Mouse (Mus musculus): ENCODE measurements at regions not wholly inside any gene's neighbourhood (a gene's known extent, or its start where the extent isn't known, plus 50 kb on each side); places are given as distances from the start of the nearest gene placed in this dataset.

DNA sequence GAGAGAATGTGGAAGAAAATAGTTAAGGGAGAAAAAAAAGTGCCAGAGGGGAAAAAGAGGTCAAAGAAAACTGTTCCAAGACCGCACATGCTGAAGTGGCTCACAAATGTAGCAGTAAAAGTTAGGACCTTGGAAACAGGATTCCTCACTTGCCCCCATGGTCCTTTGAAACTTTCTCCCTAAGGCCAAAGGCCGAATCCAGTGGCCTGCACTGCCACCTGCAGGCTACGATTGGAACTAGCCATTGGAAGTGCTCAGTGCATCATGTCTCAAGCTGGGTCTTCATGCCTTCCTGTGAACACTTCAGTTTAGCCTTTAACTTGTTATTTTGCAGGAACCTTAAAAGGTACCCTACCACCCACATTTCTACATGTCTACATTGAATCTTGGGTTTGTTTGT, 56.3 kb upstream of the Mctp2 start:
- no peak overlapping the region for H3K4me2 ChIP-seq (ENCODE audit: low read length)

DNA sequence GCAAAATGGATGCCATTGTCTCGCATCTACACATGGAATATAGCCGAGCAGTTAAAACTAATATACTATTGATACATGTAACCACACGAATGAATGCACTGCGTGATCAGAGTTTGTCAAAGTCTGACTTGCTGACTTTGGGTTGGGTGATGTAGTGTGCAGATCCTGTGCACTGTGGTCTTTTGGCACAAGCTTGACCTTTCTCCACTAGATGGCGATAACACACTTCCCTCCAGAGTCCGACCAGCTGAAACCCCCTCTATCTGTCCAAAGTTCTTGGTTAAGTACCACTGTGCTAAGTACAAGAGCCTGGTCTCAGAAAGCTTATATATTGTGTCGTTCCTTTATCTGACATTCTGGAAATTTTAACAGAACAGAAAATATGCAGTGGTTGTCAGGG, 84.9 kb upstream of the Mctp2 start:
- no peak overlapping the region for H3K27ac ChIP-seq (ENCODE audit: low read length)
- ATAC-seq = 0 out of 2 replicates have a peak, but pooled peaks have one; percentile 26
- no peaks in the 10 kb centered on the region for H3K4me1 ChIP-seq (replicated peaks; ENCODE audit: control insufficient read depth, insufficient read depth, low read length)
- no peak overlapping the region for H3K4me2 ChIP-seq (ENCODE audit: low read length)
- WGBS = 38% methylated on average over 7 of the region's 7 CpGs
- no peaks in the 10 kb centered on the region for H3K27me3 ChIP-seq (replicated peaks; ENCODE audit: control insufficient read depth, insufficient read depth, low read length)
- no peak overlapping the region for H3K4me3 ChIP-seq (replicated peaks; ENCODE audit: low read length)
- no peaks in the 10 kb centered on the region for H3K9me3 ChIP-seq (ENCODE audit: control insufficient read depth, low read length)
- no peak overlapping the region for H3K9ac ChIP-seq (replicated peaks; ENCODE audit: low read depth, low read length)
- no peaks in the 10 kb centered on the region for H3K36me3 ChIP-seq (ENCODE audit: control insufficient read depth, insufficient read depth)

More for the DNA sequence above, 56.3 kb upstream of the Mctp2 start:
- H3K4me3 ChIP-seq (replicated peaks; ENCODE audit: low read length) = no peak overlapping the region
- no peak for ATAC-seq
- H3K36me3 ChIP-seq (ENCODE audit: control insufficient read depth, insufficient read depth) = no peaks in the 10 kb centered on the region
- H3K9ac ChIP-seq (replicated peaks; ENCODE audit: low read depth, low read length) = no peak overlapping the region
- no peak overlapping the region for H3K27ac ChIP-seq (ENCODE audit: low read length)
- 14% methylated on average over 3 of the region's 3 CpGs for WGBS
- no peaks in the 10 kb centered on the region for H3K4me1 ChIP-seq (replicated peaks; ENCODE audit: control insufficient read depth, insufficient read depth, low read length)
- H3K27me3 ChIP-seq (replicated peaks; ENCODE audit: control insufficient read depth, insufficient read depth, low read length) = no peaks in the 10 kb centered on the region
- no peaks in the 10 kb centered on the region for H3K9me3 ChIP-seq (ENCODE audit: control insufficient read depth, low read length)

- no peaks in the 10 kb centered on the region for H3K27me3 ChIP-seq (replicated peaks; ENCODE audit: control insufficient read depth, insufficient read depth, low read length)
- no peak overlapping the region for H3K4me3 ChIP-seq (replicated peaks; ENCODE audit: low read length)
- peak; percentile 57 for ATAC-seq
- H3K4me2 ChIP-seq (ENCODE audit: low read length) = no peak overlapping the region
- H3K36me3 ChIP-seq (ENCODE audit: control insufficient read depth, insufficient read depth) = no peaks in the 10 kb centered on the region
- no peaks in the 10 kb centered on the region for H3K4me1 ChIP-seq (replicated peaks; ENCODE audit: control insufficient read depth, insufficient read depth, low read length)
- no peaks in the 10 kb centered on the region for H3K9me3 ChIP-seq (ENCODE audit: control insufficient read depth, low read length)
- no peak overlapping the region for H3K27ac ChIP-seq (ENCODE audit: low read length)
- H3K9ac ChIP-seq (replicated peaks; ENCODE audit: low read depth, low read length) = no peak overlapping the region
Measured at GRCm38 (mm10) chr7:72400056-72400455, 93.6 kb upstream of the Mctp2 start.

- H3K27ac ChIP-seq (ENCODE audit: low read length) = no peak overlapping the region
- no peaks in the 10 kb centered on the region for H3K36me3 ChIP-seq (ENCODE audit: control insufficient read depth, insufficient read depth)
- no peaks in the 10 kb centered on the region for H3K27me3 ChIP-seq (replicated peaks; ENCODE audit: control insufficient read depth, insufficient read depth, low read length)
- H3K9ac ChIP-seq (replicated peaks; ENCODE audit: low read depth, low read length) = no peak overlapping the region
- no peak for ATAC-seq
- H3K4me2 ChIP-seq (ENCODE audit: low read length) = no peak overlapping the region
- no peaks in the 10 kb centered on the region for H3K9me3 ChIP-seq (ENCODE audit: control insufficient read depth, low read length)
- no peaks in the 10 kb centered on the region for H3K4me1 ChIP-seq (replicated peaks; ENCODE audit: control insufficient read depth, insufficient read depth, low read length)
- WGBS = 87% methylated on average over 3 of the region's 3 CpGs
- no peak overlapping the region for H3K4me3 ChIP-seq (replicated peaks; ENCODE audit: low read length)
Measured at GRCm38 (mm10) chr7:72406131-72406530, 99.7 kb upstream of the Mctp2 start.

DNA sequence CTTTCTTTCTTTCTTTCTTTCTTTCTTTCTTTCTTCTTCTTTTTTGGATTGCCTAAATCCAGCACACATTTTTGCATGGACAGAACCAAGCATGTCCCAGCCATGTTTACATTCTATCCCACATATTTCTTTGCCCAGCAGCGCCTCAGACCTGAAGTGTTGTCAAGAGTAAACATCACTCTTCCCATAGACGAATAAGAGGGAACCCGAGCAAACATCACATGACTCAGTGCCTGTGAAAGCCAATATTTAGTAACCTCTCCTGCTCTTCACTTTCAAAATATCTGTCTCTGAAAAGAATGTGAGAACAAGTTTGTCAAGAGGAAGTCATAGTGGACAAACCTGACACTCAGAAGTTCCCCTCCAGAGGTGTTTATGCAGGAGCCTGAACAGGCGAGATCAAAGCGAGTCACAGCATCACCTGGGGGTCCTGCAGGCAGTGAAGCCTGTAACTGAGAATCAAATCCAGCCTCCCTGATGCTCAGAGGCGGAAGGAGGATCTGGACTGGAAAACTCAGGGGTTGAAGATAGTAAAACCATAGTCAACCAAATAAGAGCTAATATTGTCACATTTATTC, 102.1 kb upstream of the Mctp2 start:
- no peak overlapping the region for H3K4me2 ChIP-seq (ENCODE audit: low read length)
- no peaks in the 10 kb centered on the region for H3K36me3 ChIP-seq (ENCODE audit: control insufficient read depth, insufficient read depth)
- 82% methylated on average over 6 of the region's 6 CpGs for WGBS
- H3K27me3 ChIP-seq (replicated peaks; ENCODE audit: control insufficient read depth, insufficient read depth, low read length) = no peaks in the 10 kb centered on the region
- no peak overlapping the region for H3K4me3 ChIP-seq (replicated peaks; ENCODE audit: low read length)
- no peak overlapping the region for H3K9ac ChIP-seq (replicated peaks; ENCODE audit: low read depth, low read length)
- H3K9me3 ChIP-seq (ENCODE audit: control insufficient read depth, low read length) = no peaks in the 10 kb centered on the region
- no peak for ATAC-seq
- no peak overlapping the region for H3K27ac ChIP-seq (ENCODE audit: low read length)
- no peaks in the 10 kb centered on the region for H3K4me1 ChIP-seq (replicated peaks; ENCODE audit: control insufficient read depth, insufficient read depth, low read length)

- no peaks in the 10 kb centered on the region for H3K36me3 ChIP-seq (ENCODE audit: control insufficient read depth, insufficient read depth)
- 0 out of 2 replicates have a peak, but pooled peaks cover 2% of the 10 kb centered on the region for H3K4me1 ChIP-seq (replicated peaks; ENCODE audit: control insufficient read depth, insufficient read depth, low read length)
- H3K9me3 ChIP-seq (ENCODE audit: control insufficient read depth, low read length) = no peaks in the 10 kb centered on the region
- ATAC-seq = peak; percentile 70
- H3K4me2 ChIP-seq (ENCODE audit: low read length) = no peak overlapping the region
- no peak overlapping the region for H3K27ac ChIP-seq (ENCODE audit: low read length)
- H3K9ac ChIP-seq (replicated peaks; ENCODE audit: low read depth, low read length) = no peak overlapping the region
- no peaks in the 10 kb centered on the region for H3K27me3 ChIP-seq (replicated peaks; ENCODE audit: control insufficient read depth, insufficient read depth, low read length)
- H3K4me3 ChIP-seq (replicated peaks; ENCODE audit: low read length) = no peak overlapping the region
- whole genome bisulfite sequencing = 48% methylated on average over 2 of the region's 2 CpGs
Measured at GRCm38 (mm10) chr7:72438552-72438951, 132.1 kb upstream of the Mctp2 start.

GRCm38 (mm10) chr7:72442001-72442400, 135.6 kb upstream of the Mctp2 start:
- no peak overlapping the region for H3K4me3 ChIP-seq (replicated peaks; ENCODE audit: low read length)
- ATAC-seq = no peak
- no peaks in the 10 kb centered on the region for H3K9me3 ChIP-seq (ENCODE audit: control insufficient read depth, low read length)
- no peaks in the 10 kb centered on the region for H3K36me3 ChIP-seq (ENCODE audit: control insufficient read depth, insufficient read depth)
- WGBS = 68% methylated on average over 5 of the region's 5 CpGs
- no peak overlapping the region for H3K9ac ChIP-seq (replicated peaks; ENCODE audit: low read depth, low read length)
- H3K27ac ChIP-seq (ENCODE audit: low read length) = no peak overlapping the region
- no peaks in the 10 kb centered on the region for H3K27me3 ChIP-seq (replicated peaks; ENCODE audit: control insufficient read depth, insufficient read depth, low read length)
- H3K4me1 ChIP-seq (replicated peaks; ENCODE audit: control insufficient read depth, insufficient read depth, low read length) = 0 out of 2 replicates have a peak, but pooled peaks cover 2% of the 10 kb centered on the region
- H3K4me2 ChIP-seq (ENCODE audit: low read length) = no peak overlapping the region

DNA sequence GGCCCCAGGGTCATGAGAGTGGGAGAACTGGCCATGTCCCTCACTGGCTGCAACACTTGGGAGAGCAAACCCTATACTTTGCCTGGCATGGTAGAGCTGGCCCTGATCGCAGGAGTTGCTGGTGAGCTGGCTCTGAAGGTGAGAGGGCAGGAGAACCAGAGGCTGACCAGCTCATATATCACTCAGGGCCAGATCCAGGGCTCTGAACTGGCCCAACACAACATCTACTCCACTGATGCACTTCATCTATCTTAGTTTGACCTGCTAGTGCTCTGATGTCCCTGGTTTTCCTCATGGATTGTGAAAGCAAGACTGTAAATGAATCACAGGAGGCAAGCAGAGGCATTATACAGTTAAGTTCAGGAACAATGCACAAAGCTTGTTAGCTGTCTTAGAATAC, 137.6 kb upstream of the Mctp2 start:
- no peak overlapping the region for H3K4me2 ChIP-seq (ENCODE audit: low read length)
- 100% methylated on average over 1 of the region's 1 CpGs for WGBS
- ATAC-seq = no peak

DNA sequence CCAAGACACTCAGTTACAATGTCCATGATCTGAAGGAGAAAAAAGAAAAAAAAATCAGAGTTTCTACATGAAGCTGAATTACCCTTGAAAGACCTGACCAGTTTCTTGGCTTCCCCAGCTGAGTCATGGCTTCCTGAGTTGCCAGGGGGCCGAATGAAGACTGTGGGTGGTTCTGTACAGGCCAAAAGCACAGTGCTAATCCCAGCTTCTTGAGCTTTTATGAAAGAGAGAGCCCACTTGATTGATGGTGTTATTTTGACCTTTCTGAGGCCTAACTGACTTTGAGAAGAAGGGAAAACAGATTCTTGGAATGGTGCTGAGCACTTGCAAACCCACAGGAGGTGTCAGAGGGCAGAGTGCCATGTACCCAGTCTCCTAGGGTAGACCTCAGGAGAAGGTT, 138.4 kb upstream of the Mctp2 start:
- no peaks in the 10 kb centered on the region for H3K4me1 ChIP-seq (replicated peaks; ENCODE audit: control insufficient read depth, insufficient read depth, low read length)
- no peak overlapping the region for H3K27ac ChIP-seq (ENCODE audit: low read length)
- no peak overlapping the region for H3K4me3 ChIP-seq (replicated peaks; ENCODE audit: low read length)
- H3K36me3 ChIP-seq (ENCODE audit: control insufficient read depth, insufficient read depth) = no peaks in the 10 kb centered on the region
- WGBS = 71% methylated on average over 1 of the region's 1 CpGs
- no peak overlapping the region for H3K9ac ChIP-seq (replicated peaks; ENCODE audit: low read depth, low read length)
- H3K9me3 ChIP-seq (ENCODE audit: control insufficient read depth, low read length) = no peaks in the 10 kb centered on the region
- H3K4me2 ChIP-seq (ENCODE audit: low read length) = no peak overlapping the region
- no peaks in the 10 kb centered on the region for H3K27me3 ChIP-seq (replicated peaks; ENCODE audit: control insufficient read depth, insufficient read depth, low read length)
- ATAC-seq = no peak

More for the DNA sequence above, 137.6 kb upstream of the Mctp2 start:
- Histone ChIP-seq H3K4me3 (replicated peaks; ENCODE audit: low read length) (no peak overlapping the region), H3K36me3 (ENCODE audit: control insufficient read depth, insufficient read depth) (no peaks in the 10 kb centered on the region), H3K9me3 (ENCODE audit: control insufficient read depth, low read length) (no peaks in the 10 kb centered on the region), H3K27ac (ENCODE audit: low read length) (no peak overlapping the region), H3K4me1 (replicated peaks; ENCODE audit: control insufficient read depth, insufficient read depth, low read length) (no peaks in the 10 kb centered on the region), H3K9ac (replicated peaks; ENCODE audit: low read depth, low read length) (no peak overlapping the region), H3K27me3 (replicated peaks; ENCODE audit: control insufficient read depth, insufficient read depth, low read length) (no peaks in the 10 kb centered on the region)

DNA sequence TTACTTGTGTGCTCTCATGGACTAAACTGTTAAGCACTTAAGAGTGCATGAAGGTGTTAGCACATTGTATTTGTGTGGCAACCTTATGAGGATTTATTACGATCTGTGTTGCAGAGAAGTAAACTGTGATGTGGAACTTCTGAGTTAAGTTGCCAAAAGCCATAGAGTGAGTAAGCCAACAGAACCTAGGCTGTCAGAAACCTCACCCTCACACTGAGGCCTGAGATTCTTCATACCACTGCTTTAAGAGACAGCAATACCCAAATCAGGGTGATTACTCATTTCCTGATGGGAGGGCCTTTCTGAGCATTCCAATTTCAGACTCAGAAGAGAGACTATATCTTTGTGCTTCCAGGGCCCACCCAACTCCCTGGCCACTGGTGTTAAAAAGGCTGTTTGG, 140.5 kb upstream of the Mctp2 start:
- Histone ChIP-seq H3K4me3 (replicated peaks; ENCODE audit: low read length) (no peak overlapping the region), H3K4me2 (ENCODE audit: low read length) (no peak overlapping the region), H3K9me3 (ENCODE audit: control insufficient read depth, low read length) (no peaks in the 10 kb centered on the region), H3K27ac (ENCODE audit: low read length) (no peak overlapping the region), H3K27me3 (replicated peaks; ENCODE audit: control insufficient read depth, insufficient read depth, low read length) (no peaks in the 10 kb centered on the region), H3K36me3 (ENCODE audit: control insufficient read depth, insufficient read depth) (no peaks in the 10 kb centered on the region), H3K9ac (replicated peaks; ENCODE audit: low read depth, low read length) (no peak overlapping the region), H3K4me1 (replicated peaks; ENCODE audit: control insufficient read depth, insufficient read depth, low read length) (no peaks in the 10 kb centered on the region)
- ATAC-seq = no peak
- 91% methylated on average over 1 of the region's 1 CpGs for WGBS

Data from forebrain, embryonic 16.5 days (tissue).